Mouse (Mus musculus) lung, adult 2 months (tissue): ENCODE measurements at regions not wholly inside any gene's neighbourhood (a gene's known extent, or its start where the extent isn't known, plus 50 kb on each side); places are given as distances from the start of the nearest gene placed in this dataset.

Source experiments
- CTCF ChIP-seq: fragments of 200-500 bp; IDR thresholded peaks from 2 replicates; pipeline ENCODE4 v1.5.1; 2011; ENCODE audit warnings: mild to moderate bottlenecking, low read length, control low read depth; ENCODE audit not compliant: insufficient read depth
- POLR2A ChIP-seq: fragments of 200-500 bp; IDR thresholded peaks from 2 replicates; pipeline ENCODE4 v1.6.1; 2011; ENCODE audit warnings: low read depth, mild to moderate bottlenecking, control low read depth, low read length, borderline replicate concordance; ENCODE audit errors: extremely low read depth

DNA sequence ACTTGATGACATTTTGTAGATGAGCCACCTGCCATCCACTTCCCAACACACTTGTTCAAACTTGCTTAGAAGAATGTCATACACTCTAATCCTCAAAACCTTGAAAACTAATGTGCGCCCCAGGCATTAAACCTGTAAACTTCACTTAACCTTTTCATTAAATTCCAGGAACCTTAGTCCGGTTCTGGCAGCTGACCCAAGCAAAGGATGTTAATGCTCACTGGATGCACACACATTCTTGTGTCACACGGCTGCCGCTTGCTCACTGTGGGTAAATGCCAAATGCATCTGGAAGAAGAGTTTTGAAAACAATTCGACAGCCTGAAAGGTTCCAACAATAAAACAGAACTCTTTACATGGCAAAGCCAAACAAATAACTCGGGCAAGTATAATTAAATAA, 235.0 kb upstream of the BC052040 start:
- TF ChIP-seq POLR2A (no peak), CTCF (no peak)
